Mouse (Mus musculus) small intestine, adult 2 months (tissue): ENCODE results near the gene Tmem91.

Experiments used
- CTCF ChIP-seq: fragments of 200-500 bp; IDR thresholded peaks from 2 replicates; pipeline ENCODE4 v1.5.1; 2012; ENCODE audit warnings: low read depth, mild to moderate bottlenecking, control low read depth, inconsistent platforms, low read length, moderate library complexity, mixed read lengths; ENCODE audit not compliant: insufficient replicate concordance, insufficient read length; ENCODE audit errors: extremely low read depth
- POLR2A ChIP-seq: fragments of 200-500 bp; IDR thresholded peaks from 2 replicates; pipeline ENCODE4 v1.6.1; 2012; ENCODE audit warnings: low read depth, mild to moderate bottlenecking, control low read depth, inconsistent platforms, low read length, moderate library complexity

DNA sequence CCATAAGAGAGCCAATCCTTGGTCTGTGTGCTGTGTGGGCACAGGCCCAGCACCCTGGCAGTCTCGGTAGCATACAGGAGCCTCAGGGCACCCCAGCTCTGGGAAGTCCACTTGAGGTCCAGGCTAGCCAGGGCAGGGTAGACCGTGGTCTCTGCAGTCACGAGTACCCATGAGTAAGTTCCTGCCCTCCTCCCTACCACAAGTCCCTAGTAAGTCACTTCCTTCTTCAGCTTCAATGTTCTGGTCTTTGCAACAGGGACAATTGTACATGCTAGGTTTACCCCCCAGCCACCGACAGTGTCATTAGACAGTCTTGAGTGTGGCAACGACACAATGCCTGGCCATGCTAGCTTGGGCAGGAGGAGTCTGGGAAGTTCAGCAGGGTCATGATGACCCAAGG is 42.3 kb downstream of the Tmem91 start:
- no peak for TF ChIP-seq POLR2A
- TF ChIP-seq CTCF: no peak
